Mouse (Mus musculus): ENCODE measurements around the gene Prdx2. TPM values are rescaled to one million over a fixed set of nuclear protein-coding genes. Genes with fewer than 3 reads are reported as not detected.

The Prdx2 gene
- polyA plus RNA-seq, 1 experiment from 2014 or later: 965 TPM

Small RNA genes lying within 50 kb of the gene (microRNA-seq; reads per million reads assigned to microRNA genes)
- gene Gm24197: not detected

Other genes starting within 250 kb of the Prdx2 start
- gene G430095P16Rik, start 246.6 kb upstream of the Prdx2 start, polyA plus RNA-seq (2014; fragmentation: Nextera tagmentation; extraction: Ambion mirVana): 1.7 and 2.8 TPM in 2 replicates
- gene Nfix, start 169.2 kb upstream of the Prdx2 start, polyA plus RNA-seq (2014; fragmentation: Nextera tagmentation; extraction: Ambion mirVana): 9.4 and 10.9 TPM in 2 replicates
- 5.9 and 6.0 TPM in 2 replicates for gene Dand5, start 146.8 kb upstream of the Prdx2 start, polyA plus RNA-seq (2014; fragmentation: Nextera tagmentation; extraction: Ambion mirVana)
- 49.2 and 54.2 TPM in 2 replicates for gene Gadd45gip1, start 138.1 kb upstream of the Prdx2 start, polyA plus RNA-seq (2014; fragmentation: Nextera tagmentation; extraction: Ambion mirVana)
- 124 and 125 TPM in 2 replicates for gene Rad23a, start 128.9 kb upstream of the Prdx2 start, polyA plus RNA-seq (2014; fragmentation: Nextera tagmentation; extraction: Ambion mirVana)
- gene Calr, start 122.7 kb upstream of the Prdx2 start, polyA plus RNA-seq (2014; fragmentation: Nextera tagmentation; extraction: Ambion mirVana): 758 and 944 TPM in 2 replicates
- gene Farsa, start 112.6 kb upstream of the Prdx2 start, polyA plus RNA-seq (2014; fragmentation: Nextera tagmentation; extraction: Ambion mirVana): 90.4 and 105 TPM in 2 replicates
- 73.0 and 98.4 TPM in 2 replicates for gene Syce2, start 97.5 kb upstream of the Prdx2 start, polyA plus RNA-seq (2014; fragmentation: Nextera tagmentation; extraction: Ambion mirVana)
- gene Gcdh, start 75.7 kb upstream of the Prdx2 start, polyA plus RNA-seq (2014; fragmentation: Nextera tagmentation; extraction: Ambion mirVana): 28.6 and 43.3 TPM in 2 replicates
- 1.2 and 1.7 TPM in 2 replicates for gene Klf1, start 67.7 kb upstream of the Prdx2 start, polyA plus RNA-seq (2014; fragmentation: Nextera tagmentation; extraction: Ambion mirVana)
- 10.8 and 12.1 TPM in 2 replicates for gene Dnase2a, start 61.0 kb upstream of the Prdx2 start, polyA plus RNA-seq (2014; fragmentation: Nextera tagmentation; extraction: Ambion mirVana)
- 0.21 and 0.35 TPM in 2 replicates for gene Mast1, start 32.2 kb upstream of the Prdx2 start, polyA plus RNA-seq (2014; fragmentation: Nextera tagmentation; extraction: Ambion mirVana)
- gene Rtbdn, start 22.6 kb upstream of the Prdx2 start, polyA plus RNA-seq (2014; fragmentation: Nextera tagmentation; extraction: Ambion mirVana): 0.16 TPM in 1 of 2 replicates, not detected in the other
- not detected in 2 replicates for gene Gm49661, start 154 bp upstream of the Prdx2 start, polyA plus RNA-seq (2014; fragmentation: Nextera tagmentation; extraction: Ambion mirVana)
- gene Rnaseh2a, start 180 bp downstream of the Prdx2 start, polyA plus RNA-seq (2014; fragmentation: Nextera tagmentation; extraction: Ambion mirVana): 143 and 154 TPM in 2 replicates
- gene Junb, start 9.1 kb downstream of the Prdx2 start, polyA plus RNA-seq (2014; fragmentation: Nextera tagmentation; extraction: Ambion mirVana): 7.3 and 10.0 TPM in 2 replicates
- 14.6 and 18.7 TPM in 2 replicates for gene Hook2, start 21.0 kb downstream of the Prdx2 start, polyA plus RNA-seq (2014; fragmentation: Nextera tagmentation; extraction: Ambion mirVana)
- not detected in 2 replicates for gene Best2, start 44.9 kb downstream of the Prdx2 start, polyA plus RNA-seq (2014; fragmentation: Nextera tagmentation; extraction: Ambion mirVana)
- gene Asna1, start 55.7 kb downstream of the Prdx2 start, polyA plus RNA-seq (2014; fragmentation: Nextera tagmentation; extraction: Ambion mirVana): 109 and 180 TPM in 2 replicates
- 163 and 211 TPM in 2 replicates for gene Trir, start 57.2 kb downstream of the Prdx2 start, polyA plus RNA-seq (2014; fragmentation: Nextera tagmentation; extraction: Ambion mirVana)
- gene Tnpo2, start 67.3 kb downstream of the Prdx2 start, polyA plus RNA-seq (2014; fragmentation: Nextera tagmentation; extraction: Ambion mirVana): 15.6 and 19.7 TPM in 2 replicates
- gene Fbxw9, start 90.5 kb downstream of the Prdx2 start, polyA plus RNA-seq (2014; fragmentation: Nextera tagmentation; extraction: Ambion mirVana): 24.4 and 29.6 TPM in 2 replicates
- gene Gm5741, start 98.4 kb downstream of the Prdx2 start, polyA plus RNA-seq (2014; fragmentation: Nextera tagmentation; extraction: Ambion mirVana): 1.1 TPM in 1 of 2 replicates, not detected in the other
- gene Dhps, start 102.2 kb downstream of the Prdx2 start, polyA plus RNA-seq (2014; fragmentation: Nextera tagmentation; extraction: Ambion mirVana): 74.4 and 85.8 TPM in 2 replicates
- 161 and 174 TPM in 2 replicates for gene Wdr83os, start 111.2 kb downstream of the Prdx2 start, polyA plus RNA-seq (2014; fragmentation: Nextera tagmentation; extraction: Ambion mirVana)
- gene Wdr83, start 111.7 kb downstream of the Prdx2 start, polyA plus RNA-seq (2014; fragmentation: Nextera tagmentation; extraction: Ambion mirVana): 43.4 and 44.9 TPM in 2 replicates
- 23.3 and 33.9 TPM in 2 replicates for gene Man2b1, start 113.7 kb downstream of the Prdx2 start, polyA plus RNA-seq (2014; fragmentation: Nextera tagmentation; extraction: Ambion mirVana)
- gene Zfp791, start 153.5 kb downstream of the Prdx2 start, polyA plus RNA-seq (2014; fragmentation: Nextera tagmentation; extraction: Ambion mirVana): 1.3 and 1.6 TPM in 2 replicates
- gene Cks1brt, start 182.3 kb downstream of the Prdx2 start, polyA plus RNA-seq (2014; fragmentation: Nextera tagmentation; extraction: Ambion mirVana): not detected in 2 replicates

Data from kidney, embryonic 14.5 days (tissue).